Mouse (Mus musculus) heart, adult 2 months (tissue): ENCODE results near the gene Tspear. TPM values are rescaled to one million over a fixed set of nuclear protein-coding genes. Genes with fewer than 3 reads are reported as not detected.

ENCODE experiments used
- DNase-seq, 2 experiments: peaks; one replicate each; pipeline ENCODE4 v3.0.0; 2021
- H3K27ac ChIP-seq: fragments of 200-600 bp; 2 replicates; pipeline ENCODE4 v1.8.1; 2022
- H3K27me3 ChIP-seq: fragments of 200-500 bp; 2 replicates; pipeline ENCODE4 v1.6.1; 2012; ENCODE audit warnings: mild to moderate bottlenecking, low read length, inconsistent platforms, mixed read lengths; ENCODE audit not compliant: control insufficient read depth, insufficient read depth
- H3K36me3 ChIP-seq: fragments of 200-500 bp; 2 replicates; pipeline ENCODE4 v1.6.1; 2012; ENCODE audit warnings: low read length, inconsistent platforms; ENCODE audit not compliant: control insufficient read depth, insufficient read depth
- H3K4me1 ChIP-seq: fragments of 200-500 bp; 2 replicates; pipeline ENCODE4 v1.6.1; 2011; ENCODE audit warnings: low read length; ENCODE audit not compliant: control insufficient read depth, insufficient read depth
- H3K4me3 ChIP-seq: fragments of 200-600 bp; 2 replicates; pipeline ENCODE4 v1.8.1; 2022
- H3K79me2 ChIP-seq: fragments of 200-500 bp; replicated peaks from 2 replicates; pipeline ENCODE4 v1.6.1; 2012; ENCODE audit warnings: mild to moderate bottlenecking, inconsistent platforms, low read length, moderate library complexity, mixed read lengths; ENCODE audit not compliant: control insufficient read depth, insufficient read depth
- H3K9ac ChIP-seq: fragments of 200-500 bp; 2 replicates; pipeline ENCODE4 v1.6.1; 2012; ENCODE audit warnings: low read depth, mild to moderate bottlenecking, control low read depth, inconsistent platforms, low read length, mixed read lengths
- CTCF ChIP-seq: fragments of 200-600 bp; IDR thresholded peaks from 2 replicates; pipeline ENCODE4 v1.8.1; 2022; ENCODE audit warnings: antibody characterized with exemption, mild to moderate bottlenecking, moderate library complexity
- EP300 ChIP-seq: fragments of 200-500 bp; IDR thresholded peaks from 2 replicates; pipeline ENCODE4 v1.6.1; 2011; ENCODE audit warnings: low read depth, low read length, control low read depth; ENCODE audit not compliant: insufficient read depth
- POLR2A ChIP-seq: fragments of 200-500 bp; IDR thresholded peaks from 2 replicates; pipeline ENCODE4 v1.6.1; 2011; ENCODE audit warnings: mild to moderate bottlenecking, low read depth, low read length, control low read depth; ENCODE audit not compliant: insufficient read depth
- WGBS: fragments of 180-500 bp; shearing (Covaris S2); methylation state at CpG from one replicate; pipeline ENCODE4 v1.1.7; 2018; 5-methylcytosine and 5-hydroxymethylcytosine counted together
- intact Hi-C: fragments of 180-260 bp; cut with DNase I; formaldehyde crosslinking; loops from one replicate; pipeline ENCODE4 v1.15.1; 2025
- polyA plus RNA-seq: library from polyadenylated mRNA; depleted of rRNA; stranded (reverse); fragments of >200 nt; gene quantifications from 2 replicates; pipeline ENCODE4 v1.2.3, GENCODE M21; 2012
- total RNA-seq, 2 experiments: library from RNA; stranded (reverse); gene quantifications; 2 replicates each; pipeline ENCODE4 v1.2.3; 2021

Tspear gene
- total and polyA plus RNA-seq, 3 experiments, result not detected

- WGBS, result 59% methylated on average over 9 of the region's 9 CpGs
- Histone ChIP-seq H3K36me3 (no peaks in the 10 kb centered on the region), H3K9ac (no peak within 1 kb of the TSS), H3K79me2 (no peaks in the 10 kb centered on the region), H3K4me3 (no peak within 1 kb of the TSS), H3K4me1 (no peaks in the 10 kb centered on the region), H3K27me3 (no peaks in the 10 kb centered on the region; the same call in 1 of the 2 replicates), H3K27ac (no peak within 1 kb of the TSS)
- DNase-seq, result no peak
- intact Hi-C loops, result no loop called here
- no peak for TF ChIP-seq CTCF
- TF ChIP-seq POLR2A, result no peak
Observed at GRCm38 (mm10) chr10:77852559-77852958, 166.2 kb downstream of the Tspear start, which contains the start of gene Gm10318. Gene Gm10318 (plus strand): TSS chr10:77852859.

- intact Hi-C loops, result no loop called here
- Histone ChIP-seq H3K9ac (no peak within 1 kb of the TSS), H3K4me1 (no peaks in the 10 kb centered on the region), H3K79me2 (no peaks in the 10 kb centered on the region), H3K27ac (no peak within 1 kb of the TSS), H3K4me3 (no peak within 1 kb of the TSS), H3K36me3 (no peaks in the 10 kb centered on the region), H3K27me3 (no peaks in the 10 kb centered on the region)
- WGBS, result 55% methylated on average over 7 of the region's 7 CpGs
- no peak for TF ChIP-seq POLR2A
- no peak for TF ChIP-seq CTCF
- TF ChIP-seq EP300, result no peak
- no peak for DNase-seq
Observed at GRCm38 (mm10) chr10:77861675-77862074, 175.3 kb downstream of the Tspear start, which contains the start of gene Gm3285. Gene Gm3285 (plus strand): TSS chr10:77861975.

- 33% methylated on average over 14 of the region's 14 CpGs for WGBS
- Histone ChIP-seq H3K36me3 (no peaks in the 10 kb centered on the region), H3K27ac (no peak overlapping the region), H3K27me3 (no peaks in the 10 kb centered on the region), H3K9ac (no peak overlapping the region), H3K79me2 (no peaks in the 10 kb centered on the region), H3K4me3 (no peak overlapping the region), H3K4me1 (no peaks in the 10 kb centered on the region)
- intact Hi-C loops, result no loop called here
- DNase-seq, result peak in 1 of 2 experiments; percentile 10
- TF ChIP-seq CTCF (no peak), EP300 (no peak), POLR2A (no peak)
Observed at GRCm38 (mm10) chr10:77864067-77864761, 177.8 kb downstream of the Tspear start.

GRCm38 (mm10) chr10:77864762-77865143, 178.4 kb downstream of the Tspear start:
- intact Hi-C loops, result no loop called here
- H3K4me3 ChIP-seq, result no peak overlapping the region

GRCm38 (mm10) chr10:77867546-77867945, 181.2 kb downstream of the Tspear start:
- H3K4me1 ChIP-seq, result no peaks in the 10 kb centered on the region
- intact Hi-C loops, result no loop called here
- no peaks in the 10 kb centered on the region for H3K79me2 ChIP-seq
- H3K4me3 ChIP-seq, result no peak overlapping the region
- H3K27ac ChIP-seq, result no peak overlapping the region
- H3K9ac ChIP-seq, result no peak overlapping the region
- DNase-seq, result no peak
- no peaks in the 10 kb centered on the region for H3K36me3 ChIP-seq
- WGBS, result 0% methylated on average over 1 of the region's 1 CpGs
- H3K27me3 ChIP-seq, result no peaks in the 10 kb centered on the region
- TF ChIP-seq CTCF, result no peak
- no peak for TF ChIP-seq POLR2A
- no peak for TF ChIP-seq EP300

More at GRCm38 (mm10) chr10:77864762-77865143, 178.4 kb downstream of the Tspear start:
- Histone ChIP-seq H3K27me3 (no peaks in the 10 kb centered on the region), H3K27ac (no peak overlapping the region), H3K36me3 (no peaks in the 10 kb centered on the region), H3K9ac (no peak overlapping the region), H3K4me1 (no peaks in the 10 kb centered on the region), H3K79me2 (no peaks in the 10 kb centered on the region)
- WGBS, result 32% methylated on average over 11 of the region's 11 CpGs
- no peak for DNase-seq
- TF ChIP-seq EP300, result no peak
- TF ChIP-seq POLR2A, result no peak
- no peak for TF ChIP-seq CTCF

GRCm38 (mm10) chr10:77869651-77870050, 183.3 kb downstream of the Tspear start:
- no peaks in the 10 kb centered on the region for H3K27me3 ChIP-seq
- no peak overlapping the region for H3K4me3 ChIP-seq
- no peaks in the 10 kb centered on the region for H3K36me3 ChIP-seq
- no peak for DNase-seq
- intact Hi-C loops, result no loop called here
- H3K27ac ChIP-seq, result no peak overlapping the region
- 73% methylated on average over 7 of the region's 7 CpGs for WGBS
- no peaks in the 10 kb centered on the region for H3K79me2 ChIP-seq
- no peaks in the 10 kb centered on the region for H3K4me1 ChIP-seq
- H3K9ac ChIP-seq, result no peak overlapping the region
- TF ChIP-seq EP300, result no peak
- TF ChIP-seq CTCF, result no peak
- TF ChIP-seq POLR2A, result no peak
